Mouse (Mus musculus) mouse embryonic stem cell (cell line): ENCODE results near the gene Zfp46.

ENCODE experiments used
- in situ Hi-C, 2 experiments: fragments of 300-500 bp; cut with MboI; formaldehyde crosslinking; loops; 1 replicate in 1 of 2; 3 replicates in 1 of 2; pipeline ENCODE4 v1.14.3; 2019 to 2020; ENCODE audit warnings: low sequenced_read_pairs in 2 of 2, low pct_unique_long_range_greater_than_20kb in 1 of 2, mixed read lengths in 1 of 2; ENCODE audit not compliant: unreplicated experiment in 1 of 2

Zfp46 gene

DNA sequence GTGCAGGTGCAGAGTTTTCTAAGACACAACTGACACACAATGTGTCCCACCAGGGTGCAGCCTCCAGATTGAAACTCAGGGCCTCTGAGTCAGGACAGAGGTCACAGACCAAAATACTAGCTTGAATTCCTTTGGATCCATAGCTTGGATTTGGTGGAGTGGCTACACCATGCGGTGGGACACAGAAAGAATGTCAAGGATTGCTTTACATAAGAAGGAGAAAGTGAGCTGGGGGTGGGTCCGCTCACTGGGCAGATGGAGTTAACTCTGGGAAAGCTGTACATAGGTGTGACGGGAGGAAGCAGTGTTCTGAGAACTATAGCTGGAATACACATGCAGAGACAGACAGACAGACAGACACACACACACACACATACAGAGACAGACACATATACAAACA lies 24.6 kb upstream of the Zfp46 start:
- in situ Hi-C loops, result no loop called here

DNA sequence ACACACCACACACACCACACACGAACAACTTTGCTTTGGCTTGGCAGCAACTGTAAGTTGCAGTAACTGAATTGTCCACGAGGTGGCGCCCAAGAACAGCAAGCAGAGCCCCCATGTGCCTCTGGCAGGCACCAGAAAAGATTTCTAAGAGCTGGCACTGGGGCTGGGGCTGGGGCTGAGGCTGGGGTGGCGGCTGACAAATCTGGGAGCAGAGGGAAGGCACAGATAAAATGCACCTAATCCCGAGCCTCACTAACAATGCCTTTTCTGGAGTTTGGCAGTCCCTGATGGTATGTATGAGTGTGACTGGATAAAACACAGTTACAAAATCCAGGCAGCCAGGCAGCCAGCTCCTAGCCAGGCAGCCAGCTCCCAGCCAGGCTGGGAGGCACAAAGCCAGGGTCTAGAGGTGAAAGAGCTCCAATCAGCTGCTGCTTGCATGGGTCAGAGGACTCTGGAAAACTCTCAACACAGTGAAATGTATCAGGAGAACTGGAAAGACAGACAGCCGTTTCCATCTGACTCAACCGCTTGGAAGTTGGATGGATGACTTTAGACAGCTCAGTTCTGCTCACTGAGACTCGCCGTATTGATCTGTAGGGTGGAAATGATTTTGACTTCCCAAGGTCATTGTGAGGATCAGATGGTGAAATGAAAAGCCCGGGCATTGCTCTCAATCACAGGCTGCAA lies 23.8 kb upstream of the Zfp46 start:
- in situ Hi-C loops, result no loop called here

DNA sequence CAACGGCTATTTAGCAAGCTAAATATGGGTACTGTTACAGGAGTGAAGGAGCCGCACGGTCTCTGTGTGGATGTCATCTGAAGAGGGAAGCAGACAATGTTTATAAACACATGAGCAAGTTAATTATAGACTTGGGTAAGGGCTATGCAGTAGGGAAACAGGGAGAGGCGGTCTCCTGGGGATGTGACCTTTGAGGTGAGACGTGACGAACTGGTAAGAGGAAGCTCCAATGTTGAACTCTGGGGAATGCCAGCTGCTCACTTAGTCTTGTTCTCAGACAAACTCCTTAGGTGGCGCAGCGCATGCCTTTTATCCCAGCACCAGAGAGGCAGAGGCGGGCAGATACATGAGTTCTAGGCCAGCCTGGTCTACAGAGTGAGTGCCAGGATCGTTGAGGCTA lies 22.6 kb upstream of the Zfp46 start:
- in situ Hi-C loops, result no loop called here

DNA sequence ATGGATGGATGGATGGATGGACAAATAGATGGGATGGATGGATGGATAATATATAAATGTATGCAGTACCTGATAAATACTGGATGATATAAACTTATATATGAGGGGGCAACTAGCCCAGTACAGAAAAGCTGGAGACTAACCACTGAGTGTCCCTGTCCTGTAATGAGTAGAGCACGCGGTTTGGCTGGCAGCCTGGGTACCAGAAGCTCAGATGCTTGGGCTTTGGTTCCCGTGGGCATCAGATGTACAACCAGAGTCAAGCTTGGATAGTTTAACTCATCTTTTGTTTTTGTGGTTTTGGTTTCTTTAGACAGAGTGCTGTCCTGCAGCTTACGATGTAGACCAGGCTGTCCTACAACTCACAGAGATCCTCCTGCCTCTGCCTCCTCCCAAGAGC lies 20.9 kb upstream of the Zfp46 start:
- in situ Hi-C loops, result no loop called here

DNA sequence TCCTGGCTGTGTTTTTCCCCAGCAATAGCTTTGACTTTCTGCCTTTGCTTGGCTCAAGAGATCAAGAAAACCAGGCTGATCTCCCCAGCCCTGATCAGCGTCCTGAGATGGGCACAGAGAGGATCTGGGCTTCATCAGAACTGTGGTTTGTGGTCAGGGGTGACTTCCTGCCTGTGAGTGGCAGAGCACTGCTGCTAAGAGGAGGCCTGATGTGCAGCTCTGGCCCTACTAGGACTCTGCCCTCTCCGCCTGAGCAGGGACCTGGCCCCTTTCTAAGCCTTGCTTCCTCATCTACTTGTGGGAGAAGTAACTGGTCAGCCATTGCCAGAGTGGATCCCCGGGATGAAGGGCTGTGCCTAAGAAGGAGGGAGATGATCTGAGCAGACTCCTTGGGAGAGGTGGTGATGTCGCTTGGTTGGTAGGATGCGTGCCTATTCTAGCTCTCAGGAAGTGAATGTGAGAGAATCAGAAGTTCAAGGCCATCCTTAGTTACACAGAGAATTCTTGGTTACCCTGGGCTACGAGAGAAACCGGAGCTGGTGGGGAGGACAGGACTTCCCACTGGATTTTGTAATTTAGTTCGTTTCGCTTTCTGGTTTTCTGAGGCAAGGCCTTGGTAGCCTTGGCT lies 17.7 kb upstream of the Zfp46 start:
- in situ Hi-C loops, result no loop called here

DNA sequence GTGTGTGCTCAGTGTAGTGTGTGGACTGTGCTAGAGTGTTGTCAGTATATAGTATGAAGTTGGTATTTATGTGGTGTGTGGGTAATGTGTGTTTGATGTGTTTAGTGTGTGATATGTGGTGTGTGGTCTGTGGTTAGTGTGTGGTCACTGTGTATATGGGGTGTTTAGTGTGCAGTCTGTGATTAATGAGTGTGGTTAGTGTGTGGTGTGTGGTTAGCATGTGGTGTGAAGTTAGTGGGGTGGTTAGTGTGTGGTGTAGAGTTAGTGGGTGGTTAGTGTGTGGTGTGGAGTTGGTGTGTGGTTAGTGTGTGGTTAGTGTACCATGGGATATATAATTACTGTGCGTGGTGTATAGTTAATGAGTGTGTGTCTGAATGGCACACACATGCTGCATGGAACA lies 15.6 kb upstream of the Zfp46 start:
- in situ Hi-C loops, result no loop called here

DNA sequence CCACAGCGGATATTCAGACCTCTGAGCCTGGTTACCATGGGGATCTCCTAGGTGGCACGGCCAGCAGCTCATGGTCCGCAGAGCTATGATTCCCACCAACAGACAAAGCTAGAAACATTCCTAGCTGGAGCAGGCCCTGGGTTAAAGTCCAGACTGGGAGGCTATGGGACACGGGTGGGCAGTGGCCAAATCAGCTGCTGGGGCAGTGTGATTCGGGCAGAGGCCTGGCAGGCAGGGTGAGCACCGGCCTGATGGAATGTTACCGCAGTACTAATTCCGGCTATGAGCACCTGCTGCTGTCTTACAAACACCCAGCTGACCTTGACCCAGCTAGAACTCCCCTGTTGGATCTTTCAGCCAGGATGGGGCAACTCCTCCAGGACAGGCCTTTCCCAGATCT lies 13.8 kb upstream of the Zfp46 start:
- in situ Hi-C loops, result no loop called here

DNA sequence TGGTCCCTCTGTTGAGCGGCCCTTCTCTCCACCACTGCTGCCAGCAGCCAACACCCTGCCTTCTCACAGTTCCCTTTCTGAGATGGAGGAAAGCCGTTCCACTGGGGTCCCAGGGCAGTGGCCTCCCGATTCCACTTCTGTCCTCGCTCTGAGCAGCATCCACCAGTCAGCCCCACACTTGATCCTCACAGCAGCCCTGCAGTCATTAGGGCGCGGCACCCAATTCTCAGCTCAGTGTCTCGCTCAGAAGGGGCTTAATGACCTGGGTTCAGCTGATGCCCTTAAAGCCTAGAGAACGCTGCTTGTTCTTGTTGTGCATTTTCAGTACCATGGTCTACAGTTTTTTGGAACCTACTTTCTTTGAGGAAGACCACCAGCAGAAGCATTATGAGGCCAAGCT lies 3.4 kb upstream of the Zfp46 start:
- in situ Hi-C loops, result no loop called here

DNA sequence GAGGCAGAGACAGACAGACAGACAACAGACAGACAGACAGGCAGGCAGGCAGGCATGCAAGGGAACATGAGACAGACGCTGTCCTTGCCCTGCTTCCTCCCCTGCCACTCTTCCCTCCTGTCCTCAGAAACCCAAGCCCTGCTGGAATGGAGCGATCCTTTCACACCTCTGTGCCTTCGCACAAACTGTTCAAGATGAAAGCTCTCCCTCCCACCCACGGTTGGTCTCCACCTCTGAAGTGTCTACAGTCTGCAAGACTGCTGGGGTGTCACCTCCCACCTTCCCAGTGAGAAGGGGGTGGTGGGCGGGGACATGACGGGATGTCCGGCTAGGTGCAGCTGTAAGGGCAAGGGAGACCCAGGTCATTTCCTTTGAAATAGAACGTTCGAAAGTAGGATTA lies 2.9 kb upstream of the Zfp46 start:
- in situ Hi-C loops, result no loop called here

DNA sequence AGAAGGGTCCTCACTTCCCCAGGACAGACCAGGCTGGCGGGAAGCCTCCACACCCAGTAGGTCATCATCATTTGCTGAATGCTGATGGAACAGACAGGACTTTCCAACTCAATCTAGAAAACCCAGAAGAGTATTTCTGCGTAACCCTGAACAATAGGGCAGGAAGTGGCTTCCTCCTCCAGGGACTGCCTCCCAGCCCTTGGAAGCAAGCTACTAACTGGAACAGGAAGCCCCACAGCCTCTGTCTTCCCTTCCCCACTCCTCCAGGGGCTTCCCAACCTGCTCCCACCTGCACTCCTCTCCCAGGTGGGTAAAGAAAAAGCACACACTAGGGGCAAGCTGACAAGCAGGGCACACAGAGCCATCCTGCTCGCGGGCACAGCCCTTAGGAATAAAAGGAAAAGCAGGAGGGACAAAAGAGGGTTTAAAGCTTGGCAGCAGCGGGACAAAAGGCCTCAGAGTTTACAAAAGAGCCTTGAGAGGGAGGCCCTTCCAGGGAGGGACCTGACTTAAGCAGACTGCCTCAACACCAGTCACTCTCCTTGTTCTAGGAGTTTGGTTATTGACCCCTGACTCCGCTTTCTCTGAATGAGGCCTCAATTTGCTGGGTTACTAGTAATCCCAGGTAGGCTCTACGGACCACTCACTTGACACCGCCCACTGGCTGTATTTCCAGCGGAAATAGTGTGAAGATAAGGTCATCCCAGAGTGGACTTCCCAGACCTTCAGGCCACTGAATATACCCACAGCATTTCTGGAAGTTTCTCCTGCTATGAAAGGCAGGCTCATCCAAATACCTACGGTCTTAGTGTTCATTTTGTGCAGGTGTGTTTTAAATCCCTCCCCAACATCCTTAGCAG lies 1.6 kb upstream of the Zfp46 start:
- in situ Hi-C loops, result no loop called here

DNA sequence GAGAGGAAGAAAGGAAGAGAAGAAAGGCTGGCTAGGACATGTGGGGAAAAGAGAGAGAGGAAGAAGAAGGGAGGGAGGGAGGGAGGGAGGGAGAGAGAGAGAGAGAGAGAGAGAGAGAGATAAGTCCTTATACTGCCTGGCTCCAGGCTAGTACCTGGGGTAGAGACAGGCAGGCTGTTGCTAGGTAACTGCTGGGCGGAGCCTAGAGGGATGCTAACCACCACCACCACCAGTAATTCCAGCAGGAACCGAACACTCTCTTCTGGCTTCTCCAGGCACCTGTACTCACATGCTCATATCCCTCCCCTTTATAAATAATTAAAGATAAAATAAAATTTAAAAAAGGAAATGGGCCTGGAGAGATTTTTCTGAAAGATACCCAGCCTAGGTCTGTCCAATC lies 700 bp upstream of the Zfp46 start:
- in situ Hi-C loops, result no loop called here

DNA sequence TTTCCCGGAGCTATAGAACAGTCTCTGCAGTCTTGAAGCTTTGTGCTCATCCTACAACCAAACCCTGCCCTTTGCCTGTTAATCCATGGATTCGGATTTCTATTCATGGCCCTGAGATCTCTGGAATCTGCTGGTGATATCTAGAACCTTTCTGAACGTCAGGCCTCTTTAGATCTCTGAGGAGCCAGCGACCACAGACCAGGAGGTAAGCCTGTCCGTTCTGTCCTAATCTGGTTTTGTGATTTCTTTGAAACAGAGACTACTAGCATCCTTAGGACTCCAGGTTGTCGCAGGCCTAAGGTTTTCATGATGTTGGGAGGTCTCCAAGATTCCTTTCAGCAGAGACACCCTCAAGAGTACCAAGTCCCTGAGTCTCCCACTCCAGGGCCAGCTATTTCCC lies 408 bp downstream of the Zfp46 start:
- in situ Hi-C loops, result no loop called here

DNA sequence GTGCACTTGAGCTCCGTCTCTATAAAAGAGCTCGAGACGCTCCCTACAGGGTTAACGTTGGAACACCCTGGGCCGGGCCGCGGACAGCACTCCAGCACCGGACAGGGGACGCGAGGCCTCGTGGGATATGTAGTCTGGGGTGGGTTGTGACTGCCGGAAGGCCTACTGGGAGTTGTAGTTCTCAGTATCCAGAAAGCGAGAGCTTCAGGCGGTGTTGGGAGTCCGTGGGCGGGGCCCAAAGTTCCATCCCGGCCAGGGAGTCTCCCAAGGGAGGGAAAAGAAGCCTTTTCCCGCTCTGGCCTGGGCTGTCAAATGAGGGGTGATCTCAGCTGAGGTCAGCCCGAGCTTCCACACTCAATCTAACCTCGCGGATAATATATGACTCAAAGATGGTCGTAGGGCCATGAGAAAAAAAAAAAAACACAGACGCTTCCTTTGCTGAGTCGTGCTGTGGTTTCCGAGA lies 896 bp downstream of the Zfp46 start:
- in situ Hi-C loops, result no loop called here

DNA sequence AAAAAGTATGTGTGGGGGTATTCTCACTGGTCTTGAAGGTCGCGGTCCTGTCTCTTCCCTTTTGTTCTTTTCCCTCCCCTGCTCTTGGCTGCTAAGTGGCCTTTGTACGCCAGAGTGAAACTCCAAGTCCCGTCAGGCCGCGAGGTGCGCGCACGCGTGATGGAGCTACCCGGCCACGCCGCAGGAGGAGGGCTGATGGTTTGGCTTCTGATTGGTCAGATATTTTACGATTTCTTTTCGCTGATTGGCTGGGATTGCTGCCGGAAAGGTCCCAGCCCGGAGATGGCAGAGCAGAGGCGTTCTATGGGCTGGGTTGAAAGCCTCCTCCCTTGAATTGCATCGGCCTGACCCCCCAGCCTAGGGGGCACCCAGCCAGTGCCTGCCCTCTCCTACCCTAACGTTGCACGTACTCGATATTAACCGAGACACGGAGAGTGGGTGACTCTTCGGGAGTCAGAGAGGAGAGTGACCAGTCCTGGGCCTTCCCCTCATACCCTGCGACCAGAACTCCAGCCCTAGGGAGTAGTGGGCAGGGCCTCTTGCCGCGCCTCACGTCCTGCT lies 1.4 kb downstream of the Zfp46 start:
- in situ Hi-C loops, result no loop called here

DNA sequence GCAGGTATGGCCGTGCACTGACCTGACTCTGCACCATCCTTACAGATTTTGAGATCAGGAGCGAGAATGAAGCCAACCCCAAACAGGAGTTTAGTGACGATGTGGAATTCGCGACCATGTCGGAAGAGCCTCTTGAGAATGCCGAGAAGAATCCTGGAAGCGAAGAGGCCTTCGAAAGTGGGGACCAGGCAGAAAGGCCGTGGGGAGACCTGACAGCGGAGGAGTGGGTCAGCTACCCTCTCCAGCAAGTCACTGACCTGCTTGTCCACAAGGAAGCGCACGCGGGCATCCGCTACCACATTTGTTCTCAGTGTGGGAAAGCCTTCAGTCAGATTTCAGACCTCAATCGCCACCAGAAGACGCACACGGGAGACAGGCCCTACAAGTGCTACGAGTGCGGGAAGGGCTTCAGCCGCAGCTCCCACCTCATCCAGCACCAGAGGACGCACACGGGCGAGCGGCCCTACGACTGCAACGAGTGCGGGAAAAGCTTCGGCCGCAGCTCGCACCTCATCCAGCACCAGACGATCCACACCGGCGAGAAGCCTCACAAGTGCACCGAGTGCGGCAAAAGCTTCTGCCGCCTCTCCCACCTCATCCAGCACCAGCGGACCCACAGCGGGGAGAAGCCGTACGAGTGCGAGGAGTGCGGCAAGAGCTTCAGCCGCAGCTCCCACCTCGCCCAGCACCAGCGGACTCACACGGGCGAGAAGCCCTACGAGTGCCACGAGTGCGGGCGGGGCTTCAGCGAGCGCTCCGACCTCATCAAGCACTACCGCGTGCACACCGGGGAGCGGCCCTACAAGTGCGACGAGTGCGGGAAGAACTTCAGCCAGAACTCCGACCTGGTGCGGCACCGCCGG lies 5.7 kb downstream of the Zfp46 start:
- in situ Hi-C loops, result no loop called here

DNA sequence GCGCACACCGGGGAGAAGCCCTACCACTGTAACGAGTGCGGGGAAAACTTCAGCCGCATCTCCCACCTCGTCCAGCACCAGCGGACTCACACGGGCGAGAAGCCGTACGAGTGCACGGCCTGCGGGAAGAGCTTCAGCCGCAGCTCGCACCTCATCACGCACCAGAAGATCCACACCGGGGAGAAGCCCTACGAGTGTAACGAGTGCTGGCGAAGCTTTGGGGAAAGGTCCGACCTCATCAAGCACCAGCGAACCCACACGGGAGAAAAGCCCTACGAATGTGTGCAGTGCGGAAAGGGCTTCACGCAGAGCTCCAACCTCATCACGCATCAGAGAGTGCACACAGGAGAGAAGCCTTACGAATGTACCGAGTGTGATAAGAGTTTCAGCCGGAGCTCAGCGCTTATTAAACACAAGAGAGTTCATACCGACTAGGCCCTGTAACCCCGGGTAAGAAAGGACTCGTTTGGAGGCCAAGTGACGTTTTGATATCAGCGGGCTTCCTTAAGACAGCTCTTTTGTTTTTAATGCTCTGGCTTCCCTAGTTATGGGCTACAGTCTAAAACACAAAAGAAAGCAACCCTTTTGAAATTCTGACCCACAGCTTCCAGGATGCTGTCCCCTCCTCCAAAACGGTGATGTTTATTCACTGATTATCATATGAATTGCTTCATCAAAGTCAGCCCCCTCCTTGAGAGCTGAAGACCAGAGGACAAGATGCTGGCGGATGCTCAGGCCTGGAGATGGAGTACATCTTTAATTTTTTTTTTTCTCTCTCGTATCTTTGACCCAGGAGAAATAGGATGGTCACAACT lies 6.5 kb downstream of the Zfp46 start:
- in situ Hi-C loops, result no loop called here

DNA sequence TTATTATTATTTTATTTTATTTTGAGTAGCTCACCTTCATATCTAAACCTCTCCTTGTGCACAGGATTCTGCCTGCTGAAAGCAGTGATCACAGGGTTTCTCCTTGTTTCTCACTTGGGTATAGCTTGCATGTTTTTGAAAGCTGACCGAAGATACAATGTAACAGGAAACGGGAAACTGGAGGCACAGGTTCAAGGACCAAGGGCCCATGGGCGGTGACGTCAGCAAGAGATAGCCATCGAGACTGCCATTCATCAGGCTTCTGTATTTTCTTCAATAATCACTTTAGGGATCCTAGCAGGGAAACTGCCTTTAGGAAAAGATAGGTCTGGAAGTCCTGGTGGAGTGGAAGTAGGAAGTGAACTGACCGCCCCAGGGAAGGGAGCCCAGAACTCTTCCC lies 7.2 kb downstream of the Zfp46 start:
- in situ Hi-C loops, result no loop called here

DNA sequence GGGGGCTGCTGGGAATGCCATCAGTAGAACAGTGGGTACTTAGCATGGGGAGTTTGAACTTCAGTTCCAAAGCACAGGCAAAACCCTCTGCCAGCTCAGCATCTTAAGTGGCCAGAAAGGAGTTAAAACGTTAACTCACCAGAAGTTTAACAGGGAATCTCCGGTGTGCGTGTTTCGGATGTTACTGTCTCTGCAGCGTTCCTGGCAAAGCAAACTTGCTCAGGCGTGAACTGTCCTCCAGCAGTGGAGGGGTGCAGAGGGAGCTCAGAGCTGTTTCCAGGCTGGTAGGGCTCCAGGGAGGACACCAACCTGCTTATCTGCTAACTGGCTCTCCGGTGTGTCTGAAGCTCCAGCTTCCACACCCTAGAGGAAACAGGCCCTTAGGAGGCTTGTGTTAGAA lies 11.5 kb downstream of the Zfp46 start:
- in situ Hi-C loops, result no loop called here
